Mouse (Mus musculus): ENCODE results near the gene 2700081O15Rik. TPM values are rescaled to one million over a fixed set of nuclear protein-coding genes. Genes with fewer than 3 reads are reported as not detected.
"Not testable (repeated sequence)": the region's sequence is repeated elsewhere in the genome, so short reads cannot be mapped to it uniquely, and the experiment has no call there.

2700081O15Rik gene
- polyA plus RNA-seq, 1 experiment from 2014 or later, result 10.0 TPM

GRCm38 (mm10) chr19:7398898-7399297 lies 18.5 kb upstream of the 2700081O15Rik start:
- H3K9me3 ChIP-seq; H3K36me3 ChIP-seq; H3K9ac ChIP-seq; ATAC-seq (ENCODE audit: low FRiP score, low read depth); H3K4me2 ChIP-seq (replicated peaks); H3K27ac ChIP-seq; H3K4me3 ChIP-seq; H3K4me1 ChIP-seq: not testable (repeated sequence)
- WGBS, result 36% methylated on average over 24 of the region's 24 CpGs
- H3K27me3 ChIP-seq, result peaks cover 15% of the 10 kb centered on the region

- H3K9ac ChIP-seq, result no peak overlapping the region
- H3K27ac ChIP-seq, result no peak overlapping the region
- H3K4me1 ChIP-seq, result 0 out of 2 replicates have a peak, but pooled peaks cover 3% of the 10 kb centered on the region
- no peaks in the 10 kb centered on the region for H3K9me3 ChIP-seq
- H3K36me3 ChIP-seq, result no peaks in the 10 kb centered on the region
- WGBS, result 67% methylated on average over 11 of the region's 11 CpGs
- peak; percentile 48; the same call in 1 of the 2 replicates for ATAC-seq (ENCODE audit: low FRiP score, low read depth)
- peaks cover 15% of the 10 kb centered on the region for H3K27me3 ChIP-seq
- no peak overlapping the region for H3K4me2 ChIP-seq (replicated peaks)
- no peak overlapping the region for H3K4me3 ChIP-seq
Measured at GRCm38 (mm10) chr19:7400635-7401034, 16.8 kb upstream of the 2700081O15Rik start.

GRCm38 (mm10) chr19:7404623-7405229 lies 12.7 kb upstream of the 2700081O15Rik start:
- Histone ChIP-seq H3K27me3 (peaks cover 10% of the 10 kb centered on the region), H3K4me2 (replicated peaks) (no peak overlapping the region), H3K4me1 (0 out of 2 replicates have a peak, but pooled peaks cover 3% of the 10 kb centered on the region), H3K9me3 (no peaks in the 10 kb centered on the region), H3K27ac (no peak overlapping the region), H3K4me3 (no peak overlapping the region), H3K9ac (no peak overlapping the region), H3K36me3 (no peaks in the 10 kb centered on the region)
- 78% methylated on average over 9 of the region's 9 CpGs for WGBS
- ATAC-seq (ENCODE audit: low FRiP score, low read depth), result no peak

- H3K4me3 ChIP-seq, result no peak overlapping the region
- peaks cover 12% of the 10 kb centered on the region for H3K4me1 ChIP-seq
- H3K27me3 ChIP-seq, result no peaks in the 10 kb centered on the region
- 47% methylated on average over 2 of the region's 2 CpGs for WGBS
- no peak overlapping the region for H3K9ac ChIP-seq
- H3K4me2 ChIP-seq (replicated peaks), result no peak overlapping the region
- no peaks in the 10 kb centered on the region for H3K36me3 ChIP-seq
- no peaks in the 10 kb centered on the region for H3K9me3 ChIP-seq
- ATAC-seq (ENCODE audit: low FRiP score, low read depth), result no peak
- no peak overlapping the region for H3K27ac ChIP-seq
Measured at GRCm38 (mm10) chr19:7412361-7412760, 5.1 kb upstream of the 2700081O15Rik start.

- no peaks in the 10 kb centered on the region for H3K9me3 ChIP-seq
- H3K9ac ChIP-seq, result peak overlapping the region; percentile 96
- peaks cover 37% of the 10 kb centered on the region for H3K4me1 ChIP-seq
- WGBS, result 28% methylated on average over 22 of the region's 22 CpGs
- peak overlapping the region; percentile 87 for H3K4me2 ChIP-seq (replicated peaks)
- H3K27ac ChIP-seq, result peak overlapping the region; percentile 96
- H3K27me3 ChIP-seq, result no peaks in the 10 kb centered on the region
- ATAC-seq (ENCODE audit: low FRiP score, low read depth), result no peak
- peaks cover 16% of the 10 kb centered on the region for H3K36me3 ChIP-seq
- H3K4me3 ChIP-seq, result peak overlapping the region; percentile 85
Measured at GRCm38 (mm10) chr19:7415916-7416833, 1.2 kb upstream of the 2700081O15Rik start.

GRCm38 (mm10) chr19:7417911-7418849 lies 755 bp downstream of the 2700081O15Rik start:
- H3K9ac ChIP-seq, result peak overlapping the region; percentile 96
- H3K4me3 ChIP-seq, result peak overlapping the region; percentile 85
- no peaks in the 10 kb centered on the region for H3K9me3 ChIP-seq
- ATAC-seq (ENCODE audit: low FRiP score, low read depth), result peak; percentile 75
- under 1% methylated on average over 59 of the region's 59 CpGs for WGBS
- H3K4me1 ChIP-seq, result peaks cover 57% of the 10 kb centered on the region
- H3K36me3 ChIP-seq, result peaks cover 36% of the 10 kb centered on the region
- peak overlapping the region; percentile 96 for H3K27ac ChIP-seq
- no peaks in the 10 kb centered on the region for H3K27me3 ChIP-seq
- peak overlapping the region; percentile 87 for H3K4me2 ChIP-seq (replicated peaks)

GRCm38 (mm10) chr19:7419134-7419533 lies 1.7 kb downstream of the 2700081O15Rik start:
- ATAC-seq (ENCODE audit: low FRiP score, low read depth), result no peak
- peak overlapping the region; percentile 87 for H3K4me2 ChIP-seq (replicated peaks)
- WGBS, result 39% methylated on average over 6 of the region's 6 CpGs
- no peak overlapping the region for H3K27ac ChIP-seq
- H3K36me3 ChIP-seq, result peaks cover 44% of the 10 kb centered on the region
- no peaks in the 10 kb centered on the region for H3K9me3 ChIP-seq
- H3K4me3 ChIP-seq, result peak overlapping the region; percentile 85
- peak overlapping the region; percentile 96 for H3K9ac ChIP-seq
- H3K4me1 ChIP-seq, result peaks cover 67% of the 10 kb centered on the region
- H3K27me3 ChIP-seq, result no peaks in the 10 kb centered on the region

- Histone ChIP-seq H3K4me3 (peak overlapping the region; percentile 85), H3K4me2 (replicated peaks) (peak overlapping the region; percentile 87), H3K9ac (peak overlapping the region; percentile 96), H3K36me3 (peaks cover 54% of the 10 kb centered on the region), H3K27ac (no peak overlapping the region), H3K4me1 (peaks cover 76% of the 10 kb centered on the region), H3K27me3 (no peaks in the 10 kb centered on the region), H3K9me3 (no peaks in the 10 kb centered on the region)
- WGBS, result 54% methylated on average over 12 of the region's 12 CpGs
- no peak for ATAC-seq (ENCODE audit: low FRiP score, low read depth)
Measured at GRCm38 (mm10) chr19:7420108-7420507, 2.7 kb downstream of the 2700081O15Rik start.

GRCm38 (mm10) chr19:7420841-7421601 lies 3.6 kb downstream of the 2700081O15Rik start:
- Histone ChIP-seq H3K27me3 (no peaks in the 10 kb centered on the region), H3K36me3 (peaks cover 57% of the 10 kb centered on the region), H3K27ac (no peak overlapping the region), H3K9ac (peak overlapping the region; percentile 96), H3K4me1 (peaks cover 72% of the 10 kb centered on the region), H3K4me2 (replicated peaks) (peak overlapping the region; percentile 87), H3K9me3 (no peaks in the 10 kb centered on the region), H3K4me3 (peak overlapping the region; percentile 30)
- no peak for ATAC-seq (ENCODE audit: low FRiP score, low read depth)
- WGBS, result 44% methylated on average over 27 of the region's 27 CpGs

GRCm38 (mm10) chr19:7421602-7422591 lies 4.5 kb downstream of the 2700081O15Rik start:
- Histone ChIP-seq H3K4me1 (peaks cover 69% of the 10 kb centered on the region), H3K36me3 (peaks cover 66% of the 10 kb centered on the region), H3K9me3 (no peaks in the 10 kb centered on the region), H3K4me3 (peak overlapping the region; percentile 30), H3K4me2 (replicated peaks) (peak overlapping the region; percentile 87), H3K9ac (peak overlapping the region; percentile 62), H3K27ac (peak overlapping the region; percentile 48; the same call in 1 of the 2 replicates), H3K27me3 (no peaks in the 10 kb centered on the region)
- ATAC-seq (ENCODE audit: low FRiP score, low read depth), result peak; percentile 16; the same call in 1 of the 2 replicates
- 12% methylated on average over 47 of the region's 48 CpGs for WGBS
